18 mouse cellular contexts compared by ENCODE assay signal in the genomic region with DNA sequence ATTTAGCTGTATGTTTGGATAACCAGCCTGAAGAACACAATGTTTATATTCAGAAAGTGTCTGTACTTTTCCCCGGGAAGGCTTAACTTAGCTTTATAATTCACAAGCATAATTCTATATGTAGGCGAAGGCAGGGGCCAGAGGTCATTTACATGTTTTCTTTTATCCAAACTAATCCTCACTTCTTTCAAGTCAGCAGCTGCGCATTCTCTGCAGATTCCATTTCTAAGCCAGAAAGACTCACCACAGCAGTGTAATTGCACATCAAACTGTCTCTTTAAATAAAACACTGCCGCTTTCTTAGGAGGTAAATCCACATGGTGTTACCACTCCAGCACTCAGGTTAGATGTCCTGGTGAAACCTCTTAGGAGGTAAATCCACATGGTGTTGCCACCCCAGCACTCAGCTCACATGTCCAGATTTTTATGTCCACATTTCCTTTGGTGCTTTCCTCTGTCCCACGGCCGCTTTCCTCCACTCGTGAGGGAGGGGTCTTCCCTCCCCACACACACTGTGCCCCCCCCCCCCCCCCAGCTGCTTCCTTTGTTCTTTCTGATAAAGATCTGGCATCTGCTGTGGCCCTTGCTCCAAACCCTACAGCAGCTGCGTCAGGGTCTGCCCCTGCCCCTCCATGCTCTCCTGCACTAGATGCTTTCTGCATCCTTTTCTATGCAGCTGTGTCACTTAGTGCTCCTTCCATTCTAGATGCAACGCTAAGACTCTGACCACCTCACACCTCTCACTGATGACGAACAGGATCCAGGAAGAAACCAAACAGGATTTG.
A peak's percentile ranks its signal among the peaks of the same experiment; 100 is the strongest.
DNase-seq lines count a peak whose midpoint lies in the region; ATAC-seq lines count a peak whose summit lies in the region.
"Had no signal": no experiment of that assay in that cellular context is flagged by ENCODE, and none has a peak within 500 bp of the region (broad histone marks: within the 10 kb centered on the region; RNA-seq: fewer than 3 reads in every experiment).

No protein-coding gene starts in this region.

- H3K4me1 ChIP-seq in heart, embryonic 10.5 days, result peaks cover 31% of the 10 kb centered on the region
- peaks cover 16% of the 10 kb centered on the region for H3K4me1 ChIP-seq in midbrain, embryonic 11.5 days (ENCODE audit: control insufficient read depth, insufficient read depth, low read length)
- peaks cover 16% of the 10 kb centered on the region for H3K4me1 ChIP-seq in midbrain, embryonic 13.5 days (replicated peaks)
- peaks cover 11% of the 10 kb centered on the region; the same call in 1 of the 2 replicates for H3K4me1 ChIP-seq in embryonic facial prominence, embryonic 14.5 days (ENCODE audit: control insufficient read depth, insufficient read depth, low read length)
- H3K4me1 ChIP-seq in stomach, embryonic 16.5 days (ENCODE audit: control insufficient read depth, insufficient read depth, low read length), result peaks cover 4% of the 10 kb centered on the region; the same call in 1 of the 2 replicates
- H3K4me1 ChIP-seq: heart, embryonic 15.5 days; kidney, embryonic 15.5 days had no signal

- peaks cover 15% of the 10 kb centered on the region for H3K36me3 ChIP-seq in heart, embryonic 10.5 days
- H3K36me3 ChIP-seq in midbrain, embryonic 11.5 days (ENCODE audit: control insufficient read depth, insufficient read depth, low read length), result no peaks in the 10 kb centered on the region; the same call in 1 of the 2 replicates
- H3K36me3 ChIP-seq in midbrain, embryonic 13.5 days, result peaks cover 31% of the 10 kb centered on the region
- H3K36me3 ChIP-seq in embryonic facial prominence, embryonic 14.5 days (ENCODE audit: control insufficient read depth, insufficient read depth, low read length), result peaks cover 13% of the 10 kb centered on the region
- 0 out of 2 replicates have a peak, but pooled peaks cover 3% of the 10 kb centered on the region for H3K36me3 ChIP-seq in stomach, embryonic 16.5 days (ENCODE audit: control insufficient read depth, insufficient read depth, low read length)

- H3K9ac ChIP-seq in midbrain, embryonic 11.5 days (ENCODE audit: low read length), result peak overlapping the region; percentile 12; the same call in 1 of the 2 replicates
- H3K9ac ChIP-seq in midbrain, embryonic 13.5 days (replicated peaks), result no peak overlapping the region
- no peak overlapping the region for H3K9ac ChIP-seq in embryonic facial prominence, embryonic 14.5 days (ENCODE audit: low read depth, low read length)
- no peak overlapping the region for H3K9ac ChIP-seq in stomach, embryonic 16.5 days (ENCODE audit: low read length)
- H3K9ac ChIP-seq: heart, embryonic 15.5 days; kidney, embryonic 15.5 days; liver, embryonic 13.5 days had no signal

- H3K4me3 ChIP-seq in heart, embryonic 10.5 days, result no peak overlapping the region
- H3K4me3 ChIP-seq in midbrain, embryonic 11.5 days (ENCODE audit: low read depth, low read length), result no peak overlapping the region
- H3K4me3 ChIP-seq in midbrain, embryonic 13.5 days (replicated peaks), result no peak overlapping the region
- H3K4me3 ChIP-seq in embryonic facial prominence, embryonic 14.5 days (ENCODE audit: low read depth, low read length), result no peak overlapping the region
- H3K4me3 ChIP-seq in stomach, embryonic 16.5 days (replicated peaks; ENCODE audit: low read length), result no peak overlapping the region
- H3K4me3 ChIP-seq: erythroblast, embryonic 14.5 days; gastrocnemius, adult 2 months; heart, embryonic 15.5 days; hindbrain, embryonic 10.5 days; kidney, embryonic 15.5 days; liver, embryonic 13.5 days had no signal

- no peak overlapping the region; the same call in 1 of the 2 replicates for H3K27ac ChIP-seq in heart, embryonic 10.5 days
- peak overlapping the region; percentile 40 for H3K27ac ChIP-seq in midbrain, embryonic 11.5 days (ENCODE audit: low read depth, low read length)
- H3K27ac ChIP-seq in midbrain, embryonic 13.5 days, result no peak overlapping the region; the same call in 1 of the 2 replicates
- H3K27ac ChIP-seq in embryonic facial prominence, embryonic 14.5 days (replicated peaks; ENCODE audit: low read depth, low read length), result peak overlapping the region; percentile 48
- no peak overlapping the region for H3K27ac ChIP-seq in stomach, embryonic 16.5 days (ENCODE audit: low read length)
- H3K27ac ChIP-seq: gastrocnemius, adult 2 months; heart, embryonic 15.5 days; hindbrain, embryonic 10.5 days; kidney, embryonic 15.5 days; liver, embryonic 13.5 days had no signal

- no peak overlapping the region for H3K4me2 ChIP-seq in midbrain, embryonic 11.5 days
- H3K4me2 ChIP-seq in midbrain, embryonic 13.5 days (replicated peaks), result no peak overlapping the region
- no peak overlapping the region for H3K4me2 ChIP-seq in embryonic facial prominence, embryonic 14.5 days (ENCODE audit: low read depth, low read length)
- H3K4me2 ChIP-seq in stomach, embryonic 16.5 days (ENCODE audit: low read depth, low read length), result no peak overlapping the region
- H3K4me2 ChIP-seq: heart, embryonic 15.5 days; kidney, embryonic 15.5 days; liver, embryonic 13.5 days had no signal

- H3K27me3 ChIP-seq in heart, embryonic 10.5 days (ENCODE audit: insufficient read depth, poor library complexity, severe bottlenecking), result peaks cover 25% of the 10 kb centered on the region
- no peaks in the 10 kb centered on the region for H3K27me3 ChIP-seq in midbrain, embryonic 11.5 days (ENCODE audit: control insufficient read depth, insufficient read depth, low read length)
- H3K27me3 ChIP-seq in midbrain, embryonic 13.5 days, result no peaks in the 10 kb centered on the region
- H3K27me3 ChIP-seq in embryonic facial prominence, embryonic 14.5 days (replicated peaks; ENCODE audit: control insufficient read depth, insufficient read depth, low read length), result no peaks in the 10 kb centered on the region
- H3K27me3 ChIP-seq in stomach, embryonic 16.5 days (ENCODE audit: control insufficient read depth, insufficient read depth, low read length), result no peaks in the 10 kb centered on the region
- H3K27me3 ChIP-seq: heart, embryonic 15.5 days; kidney, embryonic 15.5 days; liver, embryonic 13.5 days had no signal

- 0 out of 2 replicates have a peak, but pooled peaks have one; percentile 30 for ATAC-seq in midbrain, embryonic 11.5 days (ENCODE audit: low FRiP score)
- no peak for ATAC-seq in midbrain, embryonic 13.5 days
- peak; percentile 79 for ATAC-seq in embryonic facial prominence, embryonic 14.5 days (ENCODE audit: low read depth)
- ATAC-seq in stomach, embryonic 16.5 days (ENCODE audit: insufficient read depth, low FRiP score), result 0 out of 2 replicates have a peak, but pooled peaks have one; percentile 10

- no peaks in the 10 kb centered on the region for H3K9me3 ChIP-seq in heart, embryonic 10.5 days
- H3K9me3 ChIP-seq in midbrain, embryonic 11.5 days (ENCODE audit: control insufficient read depth, low read length), result no peaks in the 10 kb centered on the region
- H3K9me3 ChIP-seq in midbrain, embryonic 13.5 days, result no peaks in the 10 kb centered on the region
- no peaks in the 10 kb centered on the region for H3K9me3 ChIP-seq in embryonic facial prominence, embryonic 14.5 days (ENCODE audit: control insufficient read depth, low read length)
- H3K9me3 ChIP-seq in stomach, embryonic 16.5 days (replicated peaks; ENCODE audit: control insufficient read depth, low read length), result no peaks in the 10 kb centered on the region
- H3K9me3 ChIP-seq: heart, embryonic 15.5 days; hindbrain, embryonic 10.5 days; kidney, embryonic 15.5 days; liver, embryonic 13.5 days had no signal

- WGBS in heart, embryonic 10.5 days, result 61% methylated on average over 10 of the region's 10 CpGs
- 41% methylated on average over 10 of the region's 10 CpGs for WGBS in midbrain, embryonic 11.5 days
- 28% methylated on average over 10 of the region's 10 CpGs for WGBS in midbrain, embryonic 13.5 days
- WGBS in embryonic facial prominence, embryonic 14.5 days, result 48% methylated on average over 10 of the region's 10 CpGs
- WGBS in stomach, embryonic 16.5 days, result 35% methylated on average over 10 of the region's 10 CpGs

- peak; percentile 68 for DNase-seq in heart, embryonic 10.5 days (ENCODE audit: low spot score)
- DNase-seq in heart, adult 8-10 months (ENCODE audit: low spot score), result no peak
- DNase-seq in midbrain, embryonic 11.5 days (ENCODE audit: low spot score, missing footprints), result peak; percentile 89
- DNase-seq in embryonic facial prominence, embryonic 14.5 days (ENCODE audit: low spot score), result peak; percentile 82
- DNase-seq in testis, postnatal 14 days (ENCODE audit: low spot score), result no peak
- DNase-seq: adrenal gland, postnatal 14 days; cerebellum, adult 8-10 months; gastrocnemius, adult 2 months; left cerebral cortex, postnatal 4 days; liver, embryonic 13.5 days; lung, postnatal 4 days; thymus, postnatal 36 days had no signal

Comparison
In these comparisons a context has a peak if more than half of its experiments do, and no peak if none do; other contexts are left out.
1. DNase-seq: peak in heart, embryonic 10.5 days (single experiment), midbrain, embryonic 11.5 days (single experiment) and embryonic facial prominence, embryonic 14.5 days (single experiment); none in heart, adult 8-10 months (single experiment) and testis, postnatal 14 days (single experiment).
2. H3K27ac ChIP-seq: peak in midbrain, embryonic 11.5 days (single experiment) and embryonic facial prominence, embryonic 14.5 days (single experiment); none in heart, embryonic 10.5 days (single experiment), midbrain, embryonic 13.5 days (single experiment) and stomach, embryonic 16.5 days (single experiment).